Mouse (Mus musculus) spleen, adult 2 months (tissue): ENCODE results near the gene Fbln2.

Experiments
- CTCF ChIP-seq: fragments of 200-500 bp; IDR thresholded peaks from 2 replicates; pipeline ENCODE4 v1.5.1; 2011; ENCODE audit warnings: mild to moderate bottlenecking, inconsistent platforms; ENCODE audit not compliant: insufficient read depth, insufficient read length, insufficient replicate concordance; ENCODE audit errors: extremely low read depth
- POLR2A ChIP-seq: fragments of 200-500 bp; IDR thresholded peaks from 2 replicates; pipeline ENCODE4 v1.6.1; 2011; ENCODE audit warnings: low read depth, low read length, inconsistent platforms

- TF ChIP-seq CTCF: no peak
- no peak for TF ChIP-seq POLR2A
Measured at GRCm38 (mm10) chr6:91186934-91187333, 25.3 kb upstream of the Fbln2 start.
